Mouse (Mus musculus): ENCODE measurements around the gene Nedd4.

DNA sequence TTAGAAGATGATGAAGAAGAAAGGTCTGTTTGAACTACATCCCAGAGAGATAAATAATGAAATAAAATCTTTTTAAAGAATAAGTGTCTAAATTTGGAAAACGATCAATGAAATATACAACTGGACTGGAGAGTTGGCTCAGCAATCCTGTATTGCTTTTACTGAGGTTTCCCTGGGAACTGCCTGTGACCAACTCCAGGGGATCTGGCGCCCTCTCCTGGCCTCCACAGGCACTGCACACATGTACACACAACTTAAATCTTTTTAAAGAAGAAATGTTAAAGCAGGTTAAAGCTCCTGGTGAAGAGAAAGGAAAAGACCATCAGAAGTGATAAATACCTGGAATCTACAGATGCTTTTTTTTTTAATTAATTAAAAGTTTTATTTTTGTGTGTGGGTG lies 10.2 kb downstream of the Nedd4 start:
- no peak for TF ChIP-seq USF1 (IDR thresholded peaks at IDR 0.05; ENCODE audit: low read depth)
- no peak for TF ChIP-seq POLR2A (IDR thresholded peaks at IDR 0.05; ENCODE audit: insufficient read length, low read depth)
- no peak for TF ChIP-seq MAX (IDR thresholded peaks at IDR 0.05; ENCODE audit: low read depth)
- no peak for TF ChIP-seq TCF3 (IDR thresholded peaks at IDR 0.05; ENCODE audit: insufficient read length, low read depth)
